Comparison of ENCODE assay signal across 13 mouse cellular contexts in the genomic region with DNA sequence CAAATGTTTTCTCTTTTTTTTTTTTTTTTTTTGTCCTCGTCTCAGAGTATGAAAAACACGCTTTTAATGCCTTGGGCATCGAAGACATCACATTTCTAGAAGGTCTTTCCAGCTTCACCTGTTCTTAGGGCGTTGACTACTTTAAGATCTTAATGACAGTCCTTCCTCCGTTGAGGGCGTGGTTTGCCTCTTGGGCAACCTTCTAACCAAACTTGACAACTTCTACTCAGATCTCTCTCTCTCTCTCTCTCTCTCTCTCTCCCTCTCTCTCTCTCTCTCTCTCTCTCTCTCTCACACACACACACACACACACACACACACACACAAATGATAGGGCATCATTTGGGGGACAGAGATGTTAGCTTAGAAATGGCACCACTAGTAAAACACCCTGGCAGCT. TPM values are rescaled to one million over a fixed set of nuclear protein-coding genes. Genes with fewer than 3 reads are reported as not detected.
DNase-seq lines count a peak whose midpoint lies in the region; ATAC-seq and TF ChIP-seq lines count a peak whose summit lies in the region.
"Had no signal": no experiment of that assay in that cellular context is flagged by ENCODE, and none has a peak within 500 bp of the region (broad histone marks: within the 10 kb centered on the region; RNA-seq: fewer than 3 reads in every experiment).

No protein-coding gene starts in this region.

- H3K4me3 ChIP-seq in forebrain, embryonic 15.5 days: no peak overlapping the region; the same call in 1 of the 2 replicates
- no peak overlapping the region for H3K4me3 ChIP-seq in forebrain, embryonic 12.5 days (replicated peaks)
- 0 out of 2 replicates have a peak overlapping the region, but pooled peaks have one; percentile 74 for H3K4me3 ChIP-seq in liver, postnatal 0 days (ENCODE audit: low read depth, low read length)

- H3K9ac ChIP-seq in forebrain, embryonic 15.5 days (replicated peaks): no peak overlapping the region
- H3K9ac ChIP-seq in forebrain, embryonic 12.5 days: no peak overlapping the region
- H3K9ac ChIP-seq in liver, postnatal 0 days (replicated peaks): no peak overlapping the region

- DNase-seq in lung, postnatal 36 days: peak; percentile 26
- no peak for DNase-seq in lung, postnatal 25 days (ENCODE audit: low spot score)
- peak; percentile 16 for DNase-seq in liver, postnatal 0 days
- no peak for DNase-seq in layer of hippocampus, adult 11-12 months (ENCODE audit: low spot score)
- DNase-seq in kidney, adult 8-10 months: no peak
- DNase-seq: layer of hippocampus, postnatal 36 days; lung, postnatal 4 days; retina, postnatal 1 day had no signal

- no peaks in the 10 kb centered on the region for H3K9me3 ChIP-seq in forebrain, embryonic 15.5 days
- no peaks in the 10 kb centered on the region for H3K9me3 ChIP-seq in forebrain, embryonic 12.5 days
- H3K9me3 ChIP-seq in liver, postnatal 0 days (ENCODE audit: low read length): no peaks in the 10 kb centered on the region
- H3K9me3 ChIP-seq: heart, embryonic 12.5 days had no signal

- peaks cover 15% of the 10 kb centered on the region for H3K4me1 ChIP-seq in forebrain, embryonic 15.5 days
- H3K4me1 ChIP-seq in forebrain, embryonic 12.5 days: peaks cover 14% of the 10 kb centered on the region
- peaks cover 7% of the 10 kb centered on the region for H3K4me1 ChIP-seq in liver, postnatal 0 days (ENCODE audit: insufficient read depth)

- TF ChIP-seq CTCF in liver, postnatal 0 days (IDR thresholded peaks at IDR 0.05; ENCODE audit: low read depth): no peak

- no peaks in the 10 kb centered on the region for H3K36me3 ChIP-seq in forebrain, embryonic 15.5 days
- H3K36me3 ChIP-seq in forebrain, embryonic 12.5 days (replicated peaks): no peaks in the 10 kb centered on the region
- no peaks in the 10 kb centered on the region for H3K36me3 ChIP-seq in liver, postnatal 0 days (replicated peaks; ENCODE audit: insufficient read depth, low read length)
- H3K36me3 ChIP-seq: heart, embryonic 12.5 days had no signal

- H3K27me3 ChIP-seq in forebrain, embryonic 15.5 days: no peaks in the 10 kb centered on the region
- no peaks in the 10 kb centered on the region for H3K27me3 ChIP-seq in forebrain, embryonic 12.5 days
- H3K27me3 ChIP-seq in liver, postnatal 0 days (ENCODE audit: insufficient read depth, low read length): no peaks in the 10 kb centered on the region
- H3K27me3 ChIP-seq: heart, embryonic 12.5 days had no signal

- 73% methylated on average over 6 of the region's 6 CpGs for WGBS in forebrain, embryonic 15.5 days
- 79% methylated on average over 6 of the region's 6 CpGs for WGBS in forebrain, embryonic 12.5 days
- WGBS in liver, postnatal 0 days (ENCODE audit: insufficient replicate concordance): 49% methylated on average over 6 of the region's 6 CpGs

- no peak overlapping the region for H3K27ac ChIP-seq in forebrain, embryonic 15.5 days (replicated peaks)
- H3K27ac ChIP-seq in forebrain, embryonic 12.5 days: no peak overlapping the region
- H3K27ac ChIP-seq in liver, postnatal 0 days (ENCODE audit: low read depth): no peak overlapping the region

- ATAC-seq in forebrain, embryonic 15.5 days (replicated peaks): no peak
- no peak for ATAC-seq in forebrain, embryonic 12.5 days (ENCODE audit: low FRiP score)
- peak; percentile 36; the same call in 1 of the 2 replicates for ATAC-seq in granulocyte monocyte progenitor cell, adult 5-6 weeks (replicated peaks; ENCODE audit: poor library complexity, severe bottlenecking)
- no peak for ATAC-seq in liver, postnatal 0 days

- TF ChIP-seq EP300 in liver, postnatal 0 days (IDR thresholded peaks at IDR 0.05; ENCODE audit: low read depth): no peak

- 0 out of 2 replicates have a peak overlapping the region, but pooled peaks have one; percentile 64 for H3K4me2 ChIP-seq in forebrain, embryonic 15.5 days (replicated peaks)
- no peak overlapping the region for H3K4me2 ChIP-seq in forebrain, embryonic 12.5 days
- peak overlapping the region; percentile 75 for H3K4me2 ChIP-seq in liver, postnatal 0 days (ENCODE audit: low read depth, low read length)

RNA-seq across cellular contexts. Expression of a gene that starts 0.9 kb away (rescaled TPM):
- 25.6 and 27.2 TPM in 2 replicates for polyA plus RNA-seq in forebrain, embryonic 15.5 days (2015; fragmentation: Nextera tagmentation; extraction: Ambion mirVana)
- polyA plus RNA-seq in forebrain, embryonic 12.5 days (2016; fragmentation: Nextera tagmentation; extraction: Ambion mirVana): 31.5 and 37.9 TPM in 2 replicates
- 17.4 and 23.8 TPM in 2 replicates for total RNA-seq in granulocyte monocyte progenitor cell, adult 5-6 weeks (2014; fragmentation: Nextera tagmentation)
- total RNA-seq in granulocyte monocyte progenitor cell, adult 5-6 weeks (2017): 40.1 and 44.7 TPM in 2 replicates
- 6.3 and 6.6 TPM in 2 replicates for polyA plus RNA-seq in liver, postnatal 0 days (2015; fragmentation: Nextera tagmentation; extraction: Ambion mirVana)

RNA-seq across cellular contexts. Expression of a gene that starts 17.9 kb away (rescaled TPM):
- polyA plus RNA-seq in forebrain, embryonic 15.5 days (2015; fragmentation: Nextera tagmentation; extraction: Ambion mirVana): 0.23 and 0.51 TPM in 2 replicates
- polyA plus RNA-seq in forebrain, embryonic 12.5 days (2016; fragmentation: Nextera tagmentation; extraction: Ambion mirVana): 0.45 and 0.53 TPM in 2 replicates
- total RNA-seq in granulocyte monocyte progenitor cell, adult 5-6 weeks (2014; fragmentation: Nextera tagmentation): not detected in 2 replicates
- total RNA-seq in granulocyte monocyte progenitor cell, adult 5-6 weeks (2017): not detected in 2 replicates
- not detected in 2 replicates for polyA plus RNA-seq in liver, postnatal 0 days (2015; fragmentation: Nextera tagmentation; extraction: Ambion mirVana)
- total RNA-seq: layer of hippocampus, postnatal 36 days had no signal
- polyA plus RNA-seq: activated CD4-positive, CD25-positive, alpha-beta regulatory T cell, adult 4 months had no signal

Comparison
In these comparisons a context has a peak if more than half of its experiments do, and no peak if none do; other contexts are left out.
1. DNase-seq: peak in lung, postnatal 36 days (single experiment) and liver, postnatal 0 days (single experiment); none in lung, postnatal 25 days (single experiment), layer of hippocampus, adult 11-12 months (single experiment) and kidney, adult 8-10 months (0 of 2).